In genomic region chr14:72604077-72604476, GRCm38 (mm10) we compare ENCODE assay signal across 21 mouse cellular contexts.
DNase-seq lines count a peak whose midpoint lies in the region; ATAC-seq and TF ChIP-seq lines count a peak whose summit lies in the region.
"Had no signal": no experiment of that assay in that cellular context is flagged by ENCODE, and none has a peak within 500 bp of the region (broad histone marks: within the 10 kb centered on the region; RNA-seq: fewer than 3 reads in every experiment).

No protein-coding gene starts in this region.

- peaks cover 6% of the 10 kb centered on the region for H3K79me2 ChIP-seq in MEL (ENCODE audit: control insufficient read depth, insufficient read depth, low read length, poor library complexity)

- H3K27ac ChIP-seq in MEL (ENCODE audit: control insufficient read depth, low read depth, low read length) = no peak overlapping the region
- H3K27ac ChIP-seq: embryonic facial prominence, embryonic 15.5 days; forebrain, embryonic 12.5 days; heart, embryonic 13.5 days; liver, embryonic 15.5 days had no signal

- H3K27me3 ChIP-seq in MEL (ENCODE audit: control insufficient read depth in 1 of 2, insufficient read depth in 2 of 2, low read length in 2 of 2) = no peaks in the 10 kb centered on the region
- H3K27me3 ChIP-seq: embryonic facial prominence, embryonic 15.5 days; forebrain, embryonic 12.5 days; heart, embryonic 13.5 days; liver, embryonic 15.5 days had no signal

- no peaks in the 10 kb centered on the region for H3K9me3 ChIP-seq in MEL (replicated peaks; ENCODE audit: insufficient read depth, low read length)
- H3K9me3 ChIP-seq: embryonic facial prominence, embryonic 15.5 days; forebrain, embryonic 12.5 days; heart, embryonic 13.5 days; limb, embryonic 10.5 days; liver, embryonic 15.5 days had no signal

- peak; percentile 55 for ATAC-seq in granulocyte monocyte progenitor cell, adult 5-6 weeks (replicated peaks; ENCODE audit: poor library complexity, severe bottlenecking)
- ATAC-seq in megakaryocyte, adult 5-6 weeks (ENCODE audit: poor library complexity, severe bottlenecking) = peak; percentile 23; the same call in 1 of the 2 replicates
- ATAC-seq: CD4-positive, CD25-positive, alpha-beta regulatory T cell, adult 4 months; hindbrain, embryonic 16.5 days had no signal

- peak; percentile 17 to 20 for DNase-seq in lung, adult 18-20 months
- DNase-seq in lung, postnatal 14 days = no peak
- DNase-seq in MEL (ENCODE audit: low read depth, low spot score) = peak; percentile 13
- DNase-seq in heart, adult 9 months (ENCODE audit: low spot score in 2 of 2) = no peak
- no peak for DNase-seq in adrenal gland, adult 2 months
- DNase-seq: cerebellum, adult 9-11 months; embryo, embryonic 11 days; gastrocnemius, postnatal 36 days; heart, postnatal 36 days; kidney, postnatal 4 days; right cerebral cortex, postnatal 25 days; thymus, postnatal 25 days had no signal

- no peak for TF ChIP-seq RAD21 in MEL (IDR thresholded peaks at IDR 0.05; ENCODE audit: low read depth, low read length)

- H3K36me3 ChIP-seq in MEL (ENCODE audit: control insufficient read depth in 1 of 2, insufficient read depth in 2 of 2, low read length in 2 of 2) = peaks cover 0 to 13% of the 10 kb centered on the region in 2 experiments; a peak in 2 of 4 replicates
- H3K36me3 ChIP-seq: embryonic facial prominence, embryonic 15.5 days; forebrain, embryonic 12.5 days; heart, embryonic 13.5 days; limb, embryonic 10.5 days; liver, embryonic 15.5 days had no signal

- peaks cover 3 to 7% of the 10 kb centered on the region in 2 experiments for H3K4me1 ChIP-seq in MEL (ENCODE audit: control insufficient read depth in 1 of 2, insufficient read depth in 2 of 2, low read length in 2 of 2)

- no peak overlapping the region for H3K9ac ChIP-seq in MEL (ENCODE audit: control insufficient read depth, low read depth, low read length, poor library complexity, severe bottlenecking)
- H3K9ac ChIP-seq: embryonic facial prominence, embryonic 15.5 days; forebrain, embryonic 12.5 days; heart, embryonic 13.5 days; liver, embryonic 15.5 days had no signal

- no peak for TF ChIP-seq CTCF in MEL (IDR thresholded peaks at IDR 0.05 in 2 of 3, conservative IDR thresholded peaks at IDR 0.05 in 1 of 3; ENCODE audit: control insufficient read depth in 1 of 3, insufficient read depth in 1 of 3, low read depth in 2 of 3, low read length in 3 of 3, poor library complexity in 1 of 3, severe bottlenecking in 1 of 3)

- H3K4me3 ChIP-seq in MEL (ENCODE audit: control insufficient read depth in 1 of 2, insufficient read depth in 1 of 2, low read depth in 2 of 2, low read length in 2 of 2) = no peak overlapping the region
- H3K4me3 ChIP-seq: embryonic facial prominence, embryonic 15.5 days; forebrain, embryonic 12.5 days; liver, embryonic 15.5 days had no signal

- TF ChIP-seq EP300 in MEL (IDR thresholded peaks at IDR 0.05; ENCODE audit: low read depth in 1 of 2, low read length in 2 of 2) = no peak

- no peak for TF ChIP-seq POLR2A in MEL (IDR thresholded peaks at IDR 0.05; ENCODE audit: control insufficient read depth in 1 of 2, insufficient read depth in 1 of 2, low read depth in 1 of 2, low read length in 2 of 2, poor library complexity in 1 of 2)

TF ChIP-seq in MEL, 35 proteins besides CTCF, POLR2A, EP300 and RAD21:
- TF ChIP-seq ZNF384 (IDR thresholded peaks at IDR 0.05; ENCODE audit: low read depth, low read length) (peak; percentile 62), GABPA (IDR thresholded peaks at IDR 0.05; ENCODE audit: low read depth, low read length) (no peak), ETS1 (IDR thresholded peaks at IDR 0.05; ENCODE audit: low read depth, low read length) (no peak)

Comparison
In these comparisons a context has a peak if more than half of its experiments do, and no peak if none do; other contexts are left out.
1. DNase-seq: peak in lung, adult 18-20 months (2 of 2) and MEL (single experiment); none in lung, postnatal 14 days (single experiment), heart, adult 9 months (0 of 2) and adrenal gland, adult 2 months (single experiment).